Mouse (Mus musculus) midbrain, postnatal 0 days (tissue): ENCODE results near the gene Tm7sf3. TPM values are rescaled to one million over a fixed set of nuclear protein-coding genes. Genes with fewer than 3 reads are reported as not detected.
A peak's percentile ranks its signal among the peaks of the same experiment; 100 is the strongest.

Experiments used
- ATAC-seq: fragments of 200-750 bp; cut with Nextera tagmentation; 2 replicates; pipeline ENCODE4 v1.8.0; 2017; ENCODE audit warnings: moderate number of reproducible peaks, mild to moderate bottlenecking, moderate TSS enrichment, moderate library complexity; ENCODE audit not compliant: low FRiP score
- DNase-seq: peaks from one replicate; pipeline ENCODE4 v3.0.0-alpha.2; 2015; ENCODE audit warnings: low spot score
- H3K27ac ChIP-seq: fragments of 300-500 bp; sonication (generic); 2 replicates; pipeline ENCODE4 v1.5.1; 2014; ENCODE audit warnings: low read depth, mild to moderate bottlenecking, low read length, mixed read lengths
- H3K27me3 ChIP-seq: fragments of 300-500 bp; sonication (generic); 2 replicates; pipeline ENCODE4 v1.6.1; 2014; ENCODE audit warnings: low read length, control low read depth, mixed read lengths; ENCODE audit not compliant: insufficient read depth
- H3K36me3 ChIP-seq: fragments of 300-500 bp; sonication (generic); 2 replicates; pipeline ENCODE4 v1.6.1; 2014; ENCODE audit warnings: low read length, control low read depth, mixed read lengths; ENCODE audit not compliant: insufficient read depth
- H3K4me1 ChIP-seq: fragments of 300-500 bp; sonication (generic); 2 replicates; pipeline ENCODE4 v1.6.1; 2014; ENCODE audit warnings: mild to moderate bottlenecking, control low read depth, antibody characterized with exemption, low read length, mixed read lengths; ENCODE audit not compliant: insufficient read depth
- H3K4me2 ChIP-seq: fragments of 300-500 bp; sonication (generic); 2 replicates; pipeline ENCODE4 v1.6.1; 2014; ENCODE audit warnings: low read depth, mild to moderate bottlenecking, low read length, mixed read lengths; ENCODE audit not compliant: poor library complexity, severe bottlenecking
- H3K4me3 ChIP-seq: fragments of 300-500 bp; sonication (generic); 2 replicates; pipeline ENCODE4 v1.5.1; 2014; ENCODE audit warnings: low read depth, mild to moderate bottlenecking, low read length, moderate library complexity
- H3K9ac ChIP-seq: fragments of 300-500 bp; sonication (generic); replicated peaks from 2 replicates; pipeline ENCODE4 v1.6.1; 2014; ENCODE audit warnings: mild to moderate bottlenecking, low read length, moderate library complexity, mixed read lengths; ENCODE audit not compliant: poor library complexity, severe bottlenecking
- H3K9me3 ChIP-seq: fragments of 300-500 bp; sonication (generic); 2 replicates; pipeline ENCODE4 v1.6.1; 2016; ENCODE audit warnings: low read length, control low read depth
- CTCF ChIP-seq: IDR thresholded peaks from 2 replicates; pipeline ENCODE4 v1.5.1; 2016; ENCODE audit warnings: antibody characterized with exemption, mild to moderate bottlenecking
- WGBS: fragments of 180-500 bp; shearing (Covaris S2); extraction: QIAGEN DNeasy Blood & Tissue Kit; methylation state at CpG from one replicate; pipeline ENCODE4 v1.1.7; 2014; 5-methylcytosine and 5-hydroxymethylcytosine counted together
- polyA plus RNA-seq: library from polyadenylated mRNA; unstranded; fragments of >200 nt; fragmentation: Nextera tagmentation; extraction: Ambion mirVana; gene quantifications from 2 replicates; pipeline ENCODE4 v1.2.1, GENCODE M21; 2015
- total RNA-seq: library from RNA; depleted of rRNA; stranded (reverse); fragments of >200 nt; gene quantifications from 2 replicates; pipeline ENCODE4 v1.2.3, GENCODE M21; 2014

The Tm7sf3 gene
- total and polyA plus RNA-seq, 2 experiments from 2014 or later: 38.3 to 44.3 TPM

DNA sequence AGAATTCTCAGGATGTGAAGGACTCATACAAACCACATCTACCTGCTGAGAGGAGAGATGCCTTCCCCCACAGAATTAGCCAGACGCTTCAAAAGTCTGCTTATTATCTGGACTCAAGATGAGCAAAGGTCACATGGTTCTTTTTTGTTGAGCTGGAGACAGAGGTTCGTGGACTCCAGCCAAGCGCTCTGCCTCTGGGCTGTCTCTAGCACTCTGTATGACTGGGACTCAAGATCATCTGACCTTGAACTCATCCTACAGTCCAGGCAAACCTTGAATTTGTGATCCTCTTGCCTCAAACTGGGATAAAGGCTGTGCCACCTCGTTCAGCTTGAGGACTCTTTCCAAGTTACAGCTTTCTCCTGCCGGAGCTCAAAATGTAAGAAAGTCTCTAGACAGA is 21.5 kb upstream of the Tm7sf3 start:
- TF ChIP-seq CTCF: no peak
- no peaks in the 10 kb centered on the region for H3K9me3 ChIP-seq
- H3K4me2 ChIP-seq: no peak overlapping the region
- WGBS: 63% methylated on average over 5 of the region's 5 CpGs
- DNase-seq: no peak
- no peak overlapping the region for H3K9ac ChIP-seq
- H3K27ac ChIP-seq: no peak overlapping the region
- ATAC-seq: no peak
- no peaks in the 10 kb centered on the region for H3K27me3 ChIP-seq
- no peaks in the 10 kb centered on the region for H3K36me3 ChIP-seq
- H3K4me3 ChIP-seq: no peak overlapping the region
- no peaks in the 10 kb centered on the region for H3K4me1 ChIP-seq

DNA sequence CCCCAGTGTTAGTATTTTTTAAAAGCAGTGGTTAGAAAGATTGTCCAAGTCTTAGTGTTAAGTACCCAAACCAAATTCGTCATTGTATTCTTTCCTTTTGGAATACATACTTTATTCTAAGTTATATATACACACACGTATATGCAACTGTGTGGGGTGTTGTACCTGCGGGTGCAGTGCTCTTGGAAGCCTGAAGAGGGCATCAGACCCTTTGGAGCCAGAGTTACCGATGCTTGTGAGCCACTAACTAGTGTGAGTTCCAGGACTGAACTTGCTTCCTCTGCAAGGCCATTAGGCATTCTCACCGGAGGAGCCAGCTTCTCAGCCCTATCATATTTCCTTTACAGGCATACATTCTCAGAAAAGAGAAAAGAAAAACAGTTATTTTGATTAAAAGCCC is 20.1 kb upstream of the Tm7sf3 start:
- Histone ChIP-seq H3K9ac (no peak overlapping the region), H3K4me3 (no peak overlapping the region), H3K9me3 (no peaks in the 10 kb centered on the region), H3K4me1 (no peaks in the 10 kb centered on the region), H3K27me3 (no peaks in the 10 kb centered on the region), H3K4me2 (no peak overlapping the region), H3K27ac (no peak overlapping the region), H3K36me3 (no peaks in the 10 kb centered on the region)
- 37% methylated on average over 5 of the region's 5 CpGs for WGBS
- ATAC-seq (no peak), DNase-seq (peak; percentile 40)
- TF ChIP-seq CTCF: peak; percentile 68

DNA sequence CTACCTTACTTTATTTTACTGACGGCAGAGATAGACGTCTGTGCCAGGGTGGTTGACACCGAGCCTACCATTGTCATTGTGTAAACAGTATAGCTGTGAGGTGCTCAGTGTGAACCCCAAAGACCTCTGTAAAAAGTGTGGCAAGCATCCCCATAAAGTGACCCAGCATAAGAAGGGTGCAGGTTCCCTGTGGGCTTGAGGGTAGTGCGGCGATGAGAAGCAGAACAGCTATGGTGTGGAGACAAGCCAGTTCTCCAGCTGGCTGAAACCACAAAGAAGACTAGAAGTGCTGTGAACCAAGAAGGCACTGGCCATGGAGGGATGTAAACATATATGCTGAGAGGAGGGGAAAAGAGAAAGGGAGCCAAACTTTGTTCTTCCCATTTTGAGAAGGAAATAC is 19.0 kb upstream of the Tm7sf3 start:
- no peak for DNase-seq
- TF ChIP-seq CTCF: no peak
- H3K4me3 ChIP-seq: no peak overlapping the region

DNA sequence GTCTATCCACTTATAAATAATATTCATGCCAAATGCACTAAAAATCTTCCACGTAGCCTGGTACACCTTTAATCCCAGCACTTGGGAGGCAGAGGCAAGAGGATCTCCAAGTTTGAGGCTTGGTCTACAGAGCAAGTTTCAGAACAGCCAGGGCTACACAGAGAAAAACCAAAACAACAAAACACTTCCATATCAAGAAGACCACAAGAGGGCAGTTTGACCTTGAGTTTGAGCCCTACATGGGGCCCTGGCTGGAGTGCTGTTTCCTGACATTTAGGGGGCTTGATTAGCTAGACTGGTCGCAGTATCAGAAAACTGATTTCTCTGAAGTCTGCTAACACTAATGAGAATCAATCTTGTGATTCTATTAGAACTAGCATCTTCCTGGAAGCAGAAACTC is 18.0 kb upstream of the Tm7sf3 start:
- no peaks in the 10 kb centered on the region for H3K36me3 ChIP-seq
- DNase-seq (peak; percentile 28), ATAC-seq (no peak)
- TF ChIP-seq CTCF: peak; percentile 65
- no peak overlapping the region for H3K4me2 ChIP-seq
- H3K9me3 ChIP-seq: no peaks in the 10 kb centered on the region
- WGBS: 70% methylated on average over 2 of the region's 2 CpGs
- no peaks in the 10 kb centered on the region for H3K4me1 ChIP-seq
- H3K9ac ChIP-seq: no peak overlapping the region
- no peak overlapping the region for H3K27ac ChIP-seq
- H3K4me3 ChIP-seq: no peak overlapping the region
- H3K27me3 ChIP-seq: no peaks in the 10 kb centered on the region

More for the DNA sequence above, 19.0 kb upstream of the Tm7sf3 start:
- Histone ChIP-seq H3K9me3 (no peaks in the 10 kb centered on the region), H3K27me3 (no peaks in the 10 kb centered on the region), H3K4me2 (no peak overlapping the region), H3K27ac (no peak overlapping the region), H3K4me1 (no peaks in the 10 kb centered on the region), H3K9ac (no peak overlapping the region), H3K36me3 (no peaks in the 10 kb centered on the region)
- ATAC-seq: no peak
- WGBS: 86% methylated on average over 5 of the region's 5 CpGs

DNA sequence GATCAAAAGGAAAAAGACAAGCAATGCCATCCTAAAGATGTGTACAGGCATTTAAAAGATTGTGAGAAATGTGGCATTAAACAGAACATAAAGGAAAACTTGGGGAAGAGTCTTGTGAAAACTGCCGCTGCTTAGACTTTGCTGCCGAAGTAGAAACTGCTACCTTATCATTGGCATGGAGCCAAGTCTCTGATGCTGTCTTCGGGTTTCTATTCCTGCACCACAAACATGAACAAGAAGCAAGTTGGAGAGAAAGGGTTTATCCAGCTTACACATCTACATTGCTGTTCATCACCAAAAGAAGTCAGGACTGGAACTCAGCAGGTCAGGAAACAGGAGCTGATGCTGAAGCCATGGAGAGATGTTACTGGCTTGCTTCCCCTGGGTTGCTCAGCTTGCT is 10.6 kb upstream of the Tm7sf3 start:
- 87% methylated on average over 3 of the region's 3 CpGs for WGBS

DNA sequence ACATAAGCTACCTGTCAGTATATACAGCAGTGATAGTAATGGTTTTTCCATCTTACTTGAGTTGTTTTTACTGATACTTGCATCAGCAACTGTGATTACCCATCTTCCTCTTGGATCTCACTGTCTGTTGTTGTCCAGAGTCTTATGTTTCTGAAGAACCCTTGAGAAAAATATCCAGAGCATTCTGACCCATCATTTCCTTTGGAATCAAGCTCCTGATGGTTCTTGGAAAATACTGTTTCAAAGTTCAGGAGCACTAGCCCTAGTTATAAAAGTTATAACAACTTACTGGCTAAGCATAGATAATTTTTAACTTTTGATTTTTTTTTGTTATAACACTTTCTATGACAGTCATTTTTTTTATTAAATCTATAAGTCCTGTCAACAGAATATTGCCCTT is 8.8 kb upstream of the Tm7sf3 start:
- no peak for ATAC-seq
- Histone ChIP-seq H3K9ac (no peak overlapping the region), H3K36me3 (no peaks in the 10 kb centered on the region), H3K9me3 (no peaks in the 10 kb centered on the region), H3K4me1 (no peaks in the 10 kb centered on the region), H3K27ac (no peak overlapping the region), H3K4me2 (no peak overlapping the region), H3K4me3 (no peak overlapping the region), H3K27me3 (no peaks in the 10 kb centered on the region)
- no peak for DNase-seq
- no peak for TF ChIP-seq CTCF

More for the DNA sequence above, 10.6 kb upstream of the Tm7sf3 start:
- Histone ChIP-seq H3K4me3 (no peak overlapping the region), H3K27me3 (no peaks in the 10 kb centered on the region), H3K9me3 (no peaks in the 10 kb centered on the region), H3K36me3 (no peaks in the 10 kb centered on the region), H3K27ac (no peak overlapping the region), H3K4me1 (no peaks in the 10 kb centered on the region), H3K9ac (no peak overlapping the region), H3K4me2 (no peak overlapping the region)
- ATAC-seq (no peak), DNase-seq (no peak)
- no peak for TF ChIP-seq CTCF
